Mouse (Mus musculus) hindbrain, embryonic 10.5 days (tissue): ENCODE measurements around the gene Tchp. TPM values are rescaled to one million over a fixed set of nuclear protein-coding genes. Genes with fewer than 3 reads are reported as not detected.

ENCODE experiments used
- DNase-seq: peaks from one replicate; pipeline ENCODE4 v3.0.0-alpha.2; 2017; ENCODE audit warnings: low spot score
- H3K27ac ChIP-seq: fragments of 300-500 bp; sonication (generic); 2 replicates; pipeline ENCODE4 v1.5.1; 2016; ENCODE audit warnings: mild to moderate bottlenecking, moderate library complexity
- H3K27me3 ChIP-seq: fragments of 300-500 bp; sonication (generic); 2 replicates; pipeline ENCODE4 v1.6.1; 2016; ENCODE audit warnings: mild to moderate bottlenecking; ENCODE audit not compliant: poor library complexity, insufficient read depth, severe bottlenecking
- H3K36me3 ChIP-seq: fragments of 300-500 bp; sonication (generic); 2 replicates; pipeline ENCODE4 v1.6.1; 2016; ENCODE audit warnings: mild to moderate bottlenecking, moderate library complexity
- H3K4me1 ChIP-seq: fragments of 300-500 bp; sonication (generic); replicated peaks from 2 replicates; pipeline ENCODE4 v1.6.1; 2016; ENCODE audit warnings: mild to moderate bottlenecking
- H3K4me3 ChIP-seq: fragments of 300-500 bp; sonication (generic); 2 replicates; pipeline ENCODE4 v1.5.1; 2016; ENCODE audit warnings: mild to moderate bottlenecking, moderate library complexity
- H3K9me3 ChIP-seq: fragments of 300-500 bp; sonication (generic); 2 replicates; pipeline ENCODE4 v1.6.1; 2016; ENCODE audit warnings: mild to moderate bottlenecking, moderate library complexity
- WGBS: fragments of 180-500 bp; shearing (Covaris S2); methylation state at CpG from one replicate; pipeline ENCODE4 v1.1.7; 2016; 5-methylcytosine and 5-hydroxymethylcytosine counted together
- polyA plus RNA-seq: library from polyadenylated mRNA; unstranded; fragments of >200 nt; fragmentation: Nextera tagmentation; extraction: Ambion mirVana; gene quantifications from 2 replicates; pipeline ENCODE4 v1.2.1, GENCODE M21; 2016

The Tchp gene
- 17.9 and 20.8 TPM in 2 replicates for polyA plus RNA-seq

- Histone ChIP-seq H3K27ac (peak within 1 kb of the TSS; percentile 90), H3K27me3 (no peaks in the 10 kb centered on the region; the same call in 1 of the 2 replicates), H3K36me3 (peaks cover 35% of the 10 kb centered on the region), H3K9me3 (no peaks in the 10 kb centered on the region), H3K4me1 (peaks cover 22% of the 10 kb centered on the region), H3K4me3 (peak within 1 kb of the TSS; percentile 89)
- 3% methylated on average over 49 of the region's 49 CpGs for WGBS
- DNase-seq = peak; percentile 96
Measured at GRCm38 (mm10) chr5:114707265-114708068, at the start of gene Tchp. TSS of gene Tchp (plus strand) at chr5:114707760.

GRCm38 (mm10) chr5:114658255-114658654 lies 49.3 kb upstream of the Tchp start, which contains the start of gene Trpv4:
TSS of gene Trpv4 (minus strand) at chr5:114658421.
- no peak for DNase-seq
- Histone ChIP-seq H3K27me3 (peaks cover 72% of the 10 kb centered on the region), H3K4me3 (peak within 1 kb of the TSS; percentile 55), H3K4me1 (peaks cover 14% of the 10 kb centered on the region), H3K36me3 (no peaks in the 10 kb centered on the region), H3K27ac (peak within 1 kb of the TSS; percentile 62), H3K9me3 (no peaks in the 10 kb centered on the region)
- WGBS = under 1% methylated on average over 47 of the region's 47 CpGs

DNA sequence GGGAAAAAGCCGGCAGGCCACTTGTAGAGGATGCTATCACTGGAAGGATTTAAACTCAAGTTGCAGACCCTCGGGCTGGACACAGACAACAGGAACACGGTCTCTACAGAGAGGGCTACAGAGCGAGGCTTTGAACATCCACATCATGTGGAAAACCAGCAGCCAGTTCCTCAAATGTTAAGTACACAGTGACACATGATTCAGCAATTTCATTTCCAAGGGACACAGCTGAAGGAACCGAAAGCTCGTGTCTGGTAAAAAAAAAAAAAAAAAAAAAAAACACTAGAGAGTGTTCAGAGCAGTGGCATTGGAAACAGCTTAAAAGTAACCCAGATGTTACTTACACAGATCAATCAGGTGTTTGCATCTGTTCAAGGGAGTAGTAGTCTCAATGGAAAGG lies 46.5 kb upstream of the Tchp start:
- Histone ChIP-seq H3K27ac (no peak overlapping the region), H3K9me3 (no peaks in the 10 kb centered on the region), H3K4me1 (peaks cover 21% of the 10 kb centered on the region), H3K36me3 (no peaks in the 10 kb centered on the region), H3K27me3 (peaks cover 49% of the 10 kb centered on the region), H3K4me3 (no peak overlapping the region)
- no peak for DNase-seq
- 81% methylated on average over 6 of the region's 6 CpGs for WGBS

DNA sequence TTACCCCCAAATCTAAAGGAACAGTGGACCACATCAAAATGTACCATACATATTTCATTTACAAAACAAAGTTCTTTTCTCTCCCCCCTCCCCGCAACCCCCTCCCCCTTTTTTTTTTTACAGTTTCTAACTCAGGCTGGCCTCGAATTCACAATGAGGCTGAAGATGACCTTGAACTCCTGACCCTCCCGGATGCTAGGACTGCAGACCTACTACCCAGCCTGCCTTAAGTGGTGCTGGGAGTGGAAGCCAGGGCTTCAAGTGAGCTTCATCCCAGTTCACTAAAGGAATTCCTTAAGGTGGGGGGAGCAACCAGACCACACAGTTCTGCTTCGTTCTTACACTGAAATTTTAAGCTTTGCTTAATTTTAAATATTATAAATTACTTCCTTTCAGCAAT lies 43.4 kb upstream of the Tchp start:
- no peak overlapping the region for H3K27ac ChIP-seq
- H3K4me1 ChIP-seq = peaks cover 17% of the 10 kb centered on the region
- peaks cover 22% of the 10 kb centered on the region for H3K27me3 ChIP-seq
- H3K4me3 ChIP-seq = no peak overlapping the region
- H3K36me3 ChIP-seq = no peaks in the 10 kb centered on the region
- 92% methylated on average over 4 of the region's 4 CpGs for WGBS
- no peaks in the 10 kb centered on the region for H3K9me3 ChIP-seq
- DNase-seq = no peak

DNA sequence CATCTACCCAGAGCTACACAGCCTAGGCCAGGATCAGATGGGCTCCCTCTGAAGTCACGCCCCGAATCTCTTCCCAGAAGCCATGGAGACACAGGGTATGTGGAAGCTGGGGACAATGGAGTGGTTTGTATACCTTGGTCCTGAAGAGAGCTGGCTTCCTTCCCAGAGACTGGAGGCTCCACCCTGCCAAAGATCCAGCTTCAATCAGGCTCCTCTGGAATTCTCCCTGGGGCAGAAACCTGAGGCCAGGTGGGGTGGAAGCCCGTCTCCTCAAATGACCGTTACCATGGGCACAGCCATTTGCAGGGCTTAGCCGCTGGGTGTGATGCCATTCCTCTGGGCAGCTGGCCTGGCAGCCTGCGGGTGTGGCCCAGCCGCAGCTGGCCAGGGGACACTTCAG lies 42.8 kb upstream of the Tchp start:
- no peak overlapping the region for H3K4me3 ChIP-seq
- H3K27me3 ChIP-seq = peaks cover 16% of the 10 kb centered on the region
- WGBS = 80% methylated on average over 7 of the region's 7 CpGs
- H3K27ac ChIP-seq = no peak overlapping the region
- H3K36me3 ChIP-seq = peaks cover 1% of the 10 kb centered on the region; the same call in 1 of the 2 replicates
- no peaks in the 10 kb centered on the region for H3K9me3 ChIP-seq
- DNase-seq = no peak
- H3K4me1 ChIP-seq = peaks cover 19% of the 10 kb centered on the region

DNA sequence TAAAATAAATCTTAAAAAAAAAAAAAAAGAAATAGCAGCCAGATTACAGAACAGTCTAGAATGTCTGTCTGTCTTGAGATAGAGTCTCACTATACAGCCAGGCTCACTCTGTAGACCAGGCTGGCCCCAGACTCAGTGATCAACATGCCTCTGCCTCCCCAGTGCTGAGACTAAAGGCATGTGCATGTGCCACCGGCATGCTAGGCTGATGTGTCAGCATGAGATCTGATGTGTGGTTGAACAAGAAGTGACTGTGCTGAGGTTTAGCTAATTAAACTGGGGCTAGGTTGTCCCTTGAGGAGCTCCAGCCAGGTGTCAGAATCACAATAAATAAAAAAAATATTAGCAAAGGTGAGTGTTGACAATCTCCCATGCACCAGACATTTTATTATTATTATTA lies 40.9 kb upstream of the Tchp start:
- H3K4me1 ChIP-seq = peaks cover 19% of the 10 kb centered on the region
- no peaks in the 10 kb centered on the region for H3K9me3 ChIP-seq
- no peak for DNase-seq
- H3K27ac ChIP-seq = no peak overlapping the region
- H3K27me3 ChIP-seq = peaks cover 4% of the 10 kb centered on the region; the same call in 1 of the 2 replicates
- peaks cover 9% of the 10 kb centered on the region for H3K36me3 ChIP-seq
- 78% methylated on average over 1 of the region's 1 CpGs for WGBS
- no peak overlapping the region for H3K4me3 ChIP-seq

DNA sequence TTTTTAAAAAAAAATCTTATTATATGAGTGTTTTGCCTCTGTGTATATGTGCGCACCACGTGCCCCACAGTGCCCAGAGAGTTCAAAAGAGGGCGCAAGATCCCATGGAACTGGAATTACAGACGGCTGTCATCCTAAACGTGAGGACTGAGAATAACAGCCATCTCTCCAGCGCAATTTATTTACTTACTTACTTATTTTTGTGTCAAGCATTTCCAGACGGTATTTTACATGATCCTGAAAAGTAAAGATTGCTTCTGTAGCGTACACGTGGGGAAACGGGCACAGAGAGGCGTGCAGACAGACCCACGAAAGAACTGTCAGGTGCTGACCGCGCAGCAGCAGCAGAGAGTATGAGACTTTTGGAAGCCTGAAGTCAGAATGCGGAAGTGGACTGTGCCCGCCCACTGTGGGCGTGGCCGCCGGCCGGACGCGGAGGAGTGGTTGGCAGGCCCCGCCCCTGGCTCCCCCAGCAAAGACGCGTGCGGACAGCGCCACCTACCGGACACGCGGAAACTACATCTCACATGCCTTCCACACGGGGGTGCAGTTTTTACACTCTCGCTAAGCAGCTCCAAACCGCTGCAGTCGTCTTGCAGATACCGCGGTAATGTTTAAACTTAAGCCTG lies 40.2 kb upstream of the Tchp start:
- peak; percentile 99 for DNase-seq
- Histone ChIP-seq H3K4me3 (peak overlapping the region; percentile 45), H3K27ac (peak overlapping the region; percentile 56; the same call in 1 of the 2 replicates), H3K9me3 (no peaks in the 10 kb centered on the region), H3K4me1 (peaks cover 19% of the 10 kb centered on the region), H3K27me3 (peaks cover 4% of the 10 kb centered on the region; the same call in 1 of the 2 replicates), H3K36me3 (peaks cover 9% of the 10 kb centered on the region)
- WGBS = 4% methylated on average over 36 of the region's 36 CpGs

GRCm38 (mm10) chr5:114669014-114669413 lies 38.5 kb upstream of the Tchp start:
- WGBS = 93% methylated on average over 5 of the region's 5 CpGs
- H3K9me3 ChIP-seq = no peaks in the 10 kb centered on the region
- no peak overlapping the region for H3K4me3 ChIP-seq
- H3K27ac ChIP-seq = no peak overlapping the region
- H3K4me1 ChIP-seq = peaks cover 19% of the 10 kb centered on the region
- peaks cover 23% of the 10 kb centered on the region for H3K36me3 ChIP-seq
- DNase-seq = no peak
- H3K27me3 ChIP-seq = peaks cover 4% of the 10 kb centered on the region; the same call in 1 of the 2 replicates

- no peak for DNase-seq
- H3K27ac ChIP-seq = no peak overlapping the region
- H3K4me1 ChIP-seq = peaks cover 2% of the 10 kb centered on the region; the same call in 1 of the 2 replicates
- H3K9me3 ChIP-seq = no peaks in the 10 kb centered on the region
- 85% methylated on average over 13 of the region's 13 CpGs for WGBS
- peaks cover 55% of the 10 kb centered on the region for H3K36me3 ChIP-seq
- no peak overlapping the region for H3K4me3 ChIP-seq
- H3K27me3 ChIP-seq = peaks cover 4% of the 10 kb centered on the region; the same call in 1 of the 2 replicates
Measured at GRCm38 (mm10) chr5:114673114-114673513, 34.4 kb upstream of the Tchp start.

DNA sequence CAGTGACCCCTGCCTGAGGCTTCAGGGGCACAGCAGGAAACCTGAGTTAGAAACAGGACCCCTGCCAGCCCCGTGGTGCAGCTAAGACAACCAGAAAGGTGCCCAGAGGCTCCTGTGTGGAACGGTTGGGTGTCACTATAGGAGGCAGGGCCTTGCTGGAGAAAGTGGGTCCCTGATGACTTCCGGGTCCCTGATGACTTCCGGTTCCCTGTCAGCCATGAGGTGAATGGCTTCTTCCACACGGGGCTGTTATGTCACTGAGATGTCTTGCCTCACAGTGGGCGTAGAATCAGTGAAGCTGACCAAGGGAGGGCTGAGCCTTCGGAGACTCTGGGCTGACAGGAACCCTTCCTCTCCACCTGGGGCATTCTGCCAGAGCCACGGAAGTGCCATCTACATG lies 33.0 kb upstream of the Tchp start:
- Histone ChIP-seq H3K27ac (no peak overlapping the region), H3K9me3 (no peaks in the 10 kb centered on the region), H3K36me3 (peaks cover 55% of the 10 kb centered on the region), H3K27me3 (no peaks in the 10 kb centered on the region; the same call in 1 of the 2 replicates), H3K4me1 (peaks cover 13% of the 10 kb centered on the region), H3K4me3 (no peak overlapping the region)
- DNase-seq = no peak
- 83% methylated on average over 8 of the region's 8 CpGs for WGBS

DNA sequence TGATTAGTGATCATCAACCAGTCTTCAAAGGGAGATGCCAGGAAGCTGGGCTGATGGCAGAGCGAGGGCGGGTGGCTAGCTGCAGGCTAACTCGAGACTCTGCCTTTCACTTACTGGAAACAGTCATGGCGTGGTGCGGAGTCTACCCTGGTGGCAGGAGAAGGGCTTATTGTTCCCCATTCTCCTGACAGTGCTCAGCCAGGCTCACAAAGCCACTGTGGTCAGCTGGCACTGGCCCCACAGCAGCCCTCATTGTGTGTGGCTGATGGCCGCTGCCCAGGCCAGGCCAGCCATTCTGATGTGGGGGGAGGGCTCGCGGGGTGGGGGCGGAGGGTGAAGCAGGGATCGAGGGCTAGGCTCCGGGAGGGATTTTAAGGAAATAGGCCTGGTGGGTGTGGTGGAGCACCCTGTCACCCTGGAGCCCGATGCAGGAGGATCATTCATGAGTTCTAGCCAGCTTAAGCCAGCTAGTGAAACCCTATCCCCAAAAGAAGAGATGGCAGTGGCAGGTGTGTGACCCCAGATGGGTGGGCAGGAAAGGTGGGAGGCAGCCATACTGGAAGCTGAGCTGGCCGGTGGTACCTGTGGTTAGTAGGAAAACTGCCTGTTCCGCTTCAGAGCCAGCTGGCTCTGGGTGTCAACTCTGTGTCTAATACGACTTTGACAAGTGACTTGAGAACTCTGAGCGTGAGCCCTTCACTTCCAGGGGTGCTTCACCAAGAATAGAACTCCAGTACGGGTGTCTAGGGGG lies 27.5 kb upstream of the Tchp start:
- Histone ChIP-seq H3K9me3 (no peaks in the 10 kb centered on the region), H3K27me3 (no peaks in the 10 kb centered on the region), H3K4me3 (no peak overlapping the region), H3K4me1 (peaks cover 60% of the 10 kb centered on the region), H3K27ac (peak overlapping the region; percentile 77), H3K36me3 (peaks cover 23% of the 10 kb centered on the region)
- peak; percentile 14 for DNase-seq
- WGBS = 66% methylated on average over 17 of the region's 17 CpGs

DNA sequence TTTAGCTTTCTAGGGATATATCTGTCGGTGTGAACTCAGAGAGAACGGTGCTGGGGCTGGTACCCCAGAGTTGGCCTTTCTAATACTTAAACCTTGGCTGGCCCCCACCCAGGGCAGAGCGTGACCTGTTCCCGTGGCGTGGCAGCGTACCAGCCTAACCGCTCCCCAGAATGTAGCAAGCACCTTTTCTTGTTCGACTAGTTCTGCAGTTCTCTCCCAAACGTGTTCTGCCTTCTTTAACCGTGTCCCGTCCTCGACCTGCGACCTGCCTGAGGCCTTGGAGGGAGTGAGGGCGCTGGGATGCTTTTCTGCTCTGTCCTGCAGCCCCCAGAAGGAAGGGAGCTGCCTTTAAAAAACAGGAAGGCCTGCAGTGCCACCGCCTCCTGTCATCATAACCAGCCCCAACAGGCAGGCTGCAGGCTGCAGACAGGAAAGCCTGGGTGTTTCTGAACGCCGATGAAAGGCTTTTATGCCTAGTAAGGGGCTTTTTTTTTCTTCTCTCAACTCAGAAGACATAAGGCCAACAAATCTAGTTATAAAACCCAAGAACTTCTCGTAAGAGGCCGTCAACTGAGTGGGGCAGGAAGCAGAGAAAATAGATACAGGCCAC lies 26.8 kb upstream of the Tchp start:
- H3K27ac ChIP-seq = peak overlapping the region; percentile 77

More for the DNA sequence above, 26.8 kb upstream of the Tchp start:
- no peak for DNase-seq
- Histone ChIP-seq H3K27me3 (no peaks in the 10 kb centered on the region), H3K9me3 (no peaks in the 10 kb centered on the region), H3K4me1 (peaks cover 65% of the 10 kb centered on the region), H3K36me3 (peaks cover 18% of the 10 kb centered on the region), H3K4me3 (no peak overlapping the region)
- WGBS = 78% methylated on average over 19 of the region's 19 CpGs
